19 mouse cellular contexts compared by ENCODE assay signal in genomic region chr11:102341101-102341500, GRCm38 (mm10). TPM values are rescaled to one million over a fixed set of nuclear protein-coding genes. Genes with fewer than 3 reads are reported as not detected.
DNase-seq lines count a peak whose midpoint lies in the region; ATAC-seq and TF ChIP-seq lines count a peak whose summit lies in the region.
"Had no signal": no experiment of that assay in that cellular context is flagged by ENCODE, and none has a peak within 500 bp of the region (broad histone marks: within the 10 kb centered on the region; RNA-seq: fewer than 3 reads in every experiment).

No protein-coding gene starts in this region.

- no peak for TF ChIP-seq CTCF in kidney, postnatal 0 days (IDR thresholded peaks at IDR 0.05; ENCODE audit: low read depth)
- no peak for TF ChIP-seq CTCF in C2C12 (IDR thresholded peaks at IDR 0.05; ENCODE audit: control insufficient read depth, insufficient read depth, insufficient read length)

- no peaks in the 10 kb centered on the region for H3K36me3 ChIP-seq in kidney, postnatal 0 days (ENCODE audit: insufficient read depth, low read length)
- no peaks in the 10 kb centered on the region for H3K36me3 ChIP-seq in C2C12 (ENCODE audit: control insufficient read depth, insufficient read depth)
- H3K36me3 ChIP-seq: G1E had no signal

- no peak for ATAC-seq in kidney, postnatal 0 days (replicated peaks; ENCODE audit: low FRiP score, low read depth)
- ATAC-seq in inflammation-experienced regulatory T-cells, adult 6 months, result no peak
- ATAC-seq: activated CD4-positive, CD25-positive, alpha-beta regulatory T cell, adult 4 months; CD4-positive, CD25-positive, alpha-beta regulatory T cell, adult 4 months; Patski had no signal

- 63% methylated on average over 4 of the region's 4 CpGs for WGBS in kidney, postnatal 0 days

- H3K27ac ChIP-seq in kidney, postnatal 0 days, result no peak overlapping the region

- no peaks in the 10 kb centered on the region for H3K27me3 ChIP-seq in kidney, postnatal 0 days (ENCODE audit: insufficient read depth, low read length)
- peaks cover 43% of the 10 kb centered on the region for H3K27me3 ChIP-seq in C2C12 (ENCODE audit: control insufficient read depth, insufficient read depth, insufficient read length)
- H3K27me3 ChIP-seq: Patski had no signal

- DNase-seq in kidney, postnatal 0 days (ENCODE audit: low spot score), result peak; percentile 23
- no peak for DNase-seq in kidney, postnatal 4 days
- DNase-seq: adrenal gland, adult 2 months; adrenal gland, adult 8-10 months; adrenal gland, postnatal 10 days; adrenal gland, postnatal 14 days; adrenal gland, postnatal 25 days; adrenal gland, postnatal 36 days; B cell, adult 2 months; cerebellum, adult 11 months; cerebellum, adult 11-12 months; cerebellum, adult 18-20 months; cerebellum, adult 2 months had no signal

- no peak overlapping the region for H3K9ac ChIP-seq in kidney, postnatal 0 days (ENCODE audit: low read depth, low read length)

- no peaks in the 10 kb centered on the region for H3K4me1 ChIP-seq in kidney, postnatal 0 days (replicated peaks; ENCODE audit: insufficient read depth, low read length)

- no peak overlapping the region for H3ac ChIP-seq in C2C12 (ENCODE audit: control insufficient read depth, insufficient read length, low read depth)

- H3K9me3 ChIP-seq in kidney, postnatal 0 days (replicated peaks; ENCODE audit: low read length), result no peaks in the 10 kb centered on the region

- no peak overlapping the region for H3K4me3 ChIP-seq in kidney, postnatal 0 days (replicated peaks; ENCODE audit: low read depth, low read length)
- no peak overlapping the region for H3K4me3 ChIP-seq in C2C12 (ENCODE audit: insufficient read depth, poor library complexity, severe bottlenecking)

- no peaks in the 10 kb centered on the region for H3K79me2 ChIP-seq in C2C12 (ENCODE audit: control insufficient read depth, insufficient read depth)

- no peak overlapping the region for H3K4me2 ChIP-seq in kidney, postnatal 0 days (ENCODE audit: low read length)

- no peaks in the 10 kb centered on the region for H3K79me3 ChIP-seq in C2C12 (ENCODE audit: low read depth)

TF ChIP-seq in C2C12, 6 proteins besides CTCF, POLR2A, EP300 and RAD21:
- TF ChIP-seq USF1 (IDR thresholded peaks at IDR 0.05; ENCODE audit: low read depth), result no peak
- TF ChIP-seq FOSL1 (IDR thresholded peaks at IDR 0.05; ENCODE audit: insufficient read depth, low read length, poor library complexity, severe bottlenecking), result peak; percentile 95
- TF ChIP-seq MYOG (IDR thresholded peaks at IDR 0.05; ENCODE audit: control insufficient read depth, extremely low read depth, insufficient read length), result no peak
- peak; percentile 41 for TF ChIP-seq CEBPB (IDR thresholded peaks at IDR 0.05; ENCODE audit: low read depth)
TF ChIP-seq in C2C12: peak in this region for 2.

RNA-seq across cellular contexts. Expression of gene Ubtf, which starts 21.6 kb away (rescaled TPM):
- polyA plus RNA-seq in kidney, postnatal 0 days (2015; fragmentation: Nextera tagmentation; extraction: Ambion mirVana), result 75.5 and 80.8 TPM in 2 replicates
- 70.2 TPM for polyA plus RNA-seq in C2C12 (2012; fragmentation: generic; extraction: Trizol)
- polyA plus RNA-seq in inflammation-experienced regulatory T-cells, adult 6 months (2017; shearing (Covaris generic)), result 10 to 100 TPM; 42.5 to 45.0 (median 44.6) TPM

RNA-seq across cellular contexts. Expression of gene Slc4a1, which starts 24.9 kb away (rescaled TPM):
- polyA plus RNA-seq in kidney, postnatal 0 days (2015; fragmentation: Nextera tagmentation; extraction: Ambion mirVana), result 7.4 and 8.0 TPM in 2 replicates
- not detected for polyA plus RNA-seq in C2C12 (2012; fragmentation: generic; extraction: Trizol)
- under 1 TPM in 1 of 3 experiments, not detected in 2; 0.08 TPM for polyA plus RNA-seq in inflammation-experienced regulatory T-cells, adult 6 months (2017; shearing (Covaris generic))
- polyA plus RNA-seq: CD4-positive, CD25-positive, alpha-beta regulatory T cell, adult 4 months; Patski had no signal

RNA-seq across cellular contexts. Expression of gene Atxn7l3, which starts 44.7 kb away (rescaled TPM):
- polyA plus RNA-seq in kidney, postnatal 0 days (2015; fragmentation: Nextera tagmentation; extraction: Ambion mirVana), result 9.6 and 9.7 TPM in 2 replicates
- 33.9 TPM for polyA plus RNA-seq in C2C12 (2012; fragmentation: generic; extraction: Trizol)
- 1 to 10 TPM; 6.5 to 8.0 (median 6.9) TPM for polyA plus RNA-seq in inflammation-experienced regulatory T-cells, adult 6 months (2017; shearing (Covaris generic))

RNA-seq across cellular contexts. Expression of gene Rundc3a, which starts 52.1 kb away (rescaled TPM):
- 7.0 and 9.2 TPM in 2 replicates for polyA plus RNA-seq in kidney, postnatal 0 days (2015; fragmentation: Nextera tagmentation; extraction: Ambion mirVana)
- polyA plus RNA-seq in C2C12 (2012; fragmentation: generic; extraction: Trizol), result 2.2 TPM
- polyA plus RNA-seq in inflammation-experienced regulatory T-cells, adult 6 months (2017; shearing (Covaris generic)), result 1 to 10 TPM; 1.8 to 3.2 (median 2.0) TPM
- polyA plus RNA-seq: G1E had no signal

RNA-seq across cellular contexts. Expression of gene Tmub2, which starts 56.4 kb away (rescaled TPM):
- 46.1 and 49.1 TPM in 2 replicates for polyA plus RNA-seq in kidney, postnatal 0 days (2015; fragmentation: Nextera tagmentation; extraction: Ambion mirVana)
- 25.2 TPM for polyA plus RNA-seq in C2C12 (2012; fragmentation: generic; extraction: Trizol)
- 10 to 100 TPM; 43.1 to 61.2 (median 51.8) TPM for polyA plus RNA-seq in inflammation-experienced regulatory T-cells, adult 6 months (2017; shearing (Covaris generic))
